In the genomic region with DNA sequence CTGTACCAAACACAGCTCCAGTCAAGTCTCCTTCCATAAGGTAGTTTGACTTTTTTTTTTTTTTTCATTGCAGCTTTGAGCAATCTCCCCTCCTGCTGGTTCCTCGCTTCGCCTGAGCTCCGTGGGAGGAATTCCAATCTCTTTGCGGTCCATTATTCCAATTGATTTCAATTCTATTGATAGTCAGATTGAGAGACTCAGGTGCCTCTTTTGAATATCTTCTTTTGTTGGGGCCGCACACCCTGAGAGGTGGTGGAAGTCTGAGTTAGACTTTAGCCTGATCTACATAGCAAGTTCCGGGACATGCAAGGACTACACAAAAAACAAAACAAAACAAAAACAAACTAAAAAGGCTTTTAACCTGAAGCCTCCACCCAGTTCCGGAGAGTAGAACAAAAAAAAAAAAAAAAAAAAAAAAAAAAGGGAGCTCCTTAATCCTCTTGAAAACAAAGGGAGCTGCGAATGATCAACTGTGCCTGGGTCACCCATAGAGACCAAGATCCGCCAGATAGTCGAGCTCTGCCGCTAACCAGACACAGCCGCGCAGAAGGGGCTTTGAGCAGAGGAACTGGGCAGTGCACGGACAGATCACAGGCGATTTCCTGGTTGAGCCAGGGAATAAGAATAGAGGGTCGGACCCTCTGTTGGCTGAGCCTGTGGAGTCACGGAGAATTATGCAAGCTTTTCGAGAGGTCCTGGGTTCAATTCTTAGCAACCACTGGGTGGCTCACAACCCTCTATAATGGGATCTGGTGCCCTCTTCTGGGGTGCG, we compare ENCODE assay signal across 11 mouse cellular contexts. TPM values are rescaled to one million over a fixed set of nuclear protein-coding genes. Genes with fewer than 3 reads are reported as not detected.
DNase-seq lines count a peak whose midpoint lies in the region; ATAC-seq and TF ChIP-seq lines count a peak whose summit lies in the region.
"Had no signal": no experiment of that assay in that cellular context is flagged by ENCODE, and none has a peak within 500 bp of the region (broad histone marks: within the 10 kb centered on the region; RNA-seq: fewer than 3 reads in every experiment).

No protein-coding gene starts in this region.

- no peaks in the 10 kb centered on the region for H3K36me3 ChIP-seq in lung, postnatal 0 days (ENCODE audit: insufficient read depth, low read length)
- H3K36me3 ChIP-seq in embryonic facial prominence, embryonic 11.5 days (replicated peaks; ENCODE audit: control insufficient read depth, insufficient read depth, low read depth, low read length), result no peaks in the 10 kb centered on the region; the same call in 1 of the 2 replicates
- H3K36me3 ChIP-seq in hindbrain, embryonic 16.5 days (ENCODE audit: control insufficient read depth, insufficient read depth, low read length), result no peaks in the 10 kb centered on the region

- H3K4me3 ChIP-seq in lung, postnatal 0 days (ENCODE audit: low read depth, low read length), result no peak overlapping the region; the same call in 1 of the 2 replicates
- H3K4me3 ChIP-seq in embryonic facial prominence, embryonic 11.5 days (ENCODE audit: low read depth, low read length), result no peak overlapping the region
- peak overlapping the region; percentile 18; the same call in 1 of the 2 replicates for H3K4me3 ChIP-seq in hindbrain, embryonic 16.5 days (ENCODE audit: low read length)

- TF ChIP-seq EP300 in lung, postnatal 0 days (IDR thresholded peaks at IDR 0.05), result no peak

- H3K4me2 ChIP-seq in lung, postnatal 0 days (replicated peaks; ENCODE audit: low read depth, low read length), result peak overlapping the region; percentile 32; the same call in 1 of the 2 replicates
- no peak overlapping the region for H3K4me2 ChIP-seq in embryonic facial prominence, embryonic 11.5 days (ENCODE audit: low read depth, low read length)
- peak overlapping the region; percentile 42 for H3K4me2 ChIP-seq in hindbrain, embryonic 16.5 days (ENCODE audit: low read length)

- no peaks in the 10 kb centered on the region for H3K9me3 ChIP-seq in lung, postnatal 0 days (ENCODE audit: low read length)
- no peaks in the 10 kb centered on the region for H3K9me3 ChIP-seq in embryonic facial prominence, embryonic 11.5 days (replicated peaks; ENCODE audit: control insufficient read depth, low read length)
- H3K9me3 ChIP-seq in hindbrain, embryonic 16.5 days (ENCODE audit: control insufficient read depth, low read length), result no peaks in the 10 kb centered on the region

- TF ChIP-seq CTCF in lung, postnatal 0 days (IDR thresholded peaks at IDR 0.05), result no peak; the same call in 1 of the 2 replicates

- H3K27me3 ChIP-seq in lung, postnatal 0 days (replicated peaks; ENCODE audit: insufficient read depth, low read length), result no peaks in the 10 kb centered on the region
- no peaks in the 10 kb centered on the region for H3K27me3 ChIP-seq in embryonic facial prominence, embryonic 11.5 days (ENCODE audit: control insufficient read depth, insufficient read depth, low read length)
- H3K27me3 ChIP-seq in hindbrain, embryonic 16.5 days (replicated peaks; ENCODE audit: control insufficient read depth, insufficient read depth, low read length), result no peaks in the 10 kb centered on the region

- H3K4me1 ChIP-seq in lung, postnatal 0 days (ENCODE audit: insufficient read depth, low read depth, low read length), result no peaks in the 10 kb centered on the region
- H3K4me1 ChIP-seq in embryonic facial prominence, embryonic 11.5 days (ENCODE audit: control insufficient read depth, insufficient read depth, low read length), result no peaks in the 10 kb centered on the region
- H3K4me1 ChIP-seq in hindbrain, embryonic 16.5 days (ENCODE audit: control insufficient read depth, insufficient read depth, low read depth, low read length), result no peaks in the 10 kb centered on the region

- DNase-seq in lung, postnatal 0 days (ENCODE audit: low spot score), result no peak
- no peak for DNase-seq in lung, postnatal 25 days (ENCODE audit: low spot score)
- DNase-seq in embryonic facial prominence, embryonic 11.5 days (ENCODE audit: low spot score), result peak; percentile 13
- peak; percentile 31 for DNase-seq in retina, postnatal 1 day
- DNase-seq in spleen, adult 12 weeks (ENCODE audit: low spot score), result no peak
- no peak for DNase-seq in cerebellum, adult 11 months
- no peak for DNase-seq in cerebellum, postnatal 4 days (ENCODE audit: low spot score in 2 of 2)
- DNase-seq: adrenal gland, adult 2 months; kidney, postnatal 10 days; lung, postnatal 4 days had no signal

- H3K9ac ChIP-seq in lung, postnatal 0 days (replicated peaks; ENCODE audit: low read depth), result no peak overlapping the region
- H3K9ac ChIP-seq in embryonic facial prominence, embryonic 11.5 days (replicated peaks; ENCODE audit: low read length), result no peak overlapping the region
- H3K9ac ChIP-seq in hindbrain, embryonic 16.5 days (ENCODE audit: low read depth, low read length), result no peak overlapping the region

- WGBS in lung, postnatal 0 days, result 14% methylated on average over 19 of the region's 19 CpGs
- 7% methylated on average over 19 of the region's 19 CpGs for WGBS in embryonic facial prominence, embryonic 11.5 days
- WGBS in hindbrain, embryonic 16.5 days, result 7% methylated on average over 19 of the region's 19 CpGs

- no peak for ATAC-seq in lung, postnatal 0 days
- ATAC-seq in embryonic facial prominence, embryonic 11.5 days (replicated peaks; ENCODE audit: insufficient number of reproducible peaks, low FRiP score, low TSS enrichment, low read depth), result no peak
- ATAC-seq in hindbrain, embryonic 16.5 days, result no peak

- H3K27ac ChIP-seq in lung, postnatal 0 days (ENCODE audit: low read length), result no peak overlapping the region
- no peak overlapping the region for H3K27ac ChIP-seq in embryonic facial prominence, embryonic 11.5 days (replicated peaks; ENCODE audit: low read depth, low read length)
- no peak overlapping the region for H3K27ac ChIP-seq in hindbrain, embryonic 16.5 days (ENCODE audit: low read depth, low read length)

RNA-seq across cellular contexts. Expression of a gene that starts 25.7 kb away (rescaled TPM):
- polyA plus RNA-seq in lung, postnatal 0 days (2015; fragmentation: Nextera tagmentation; extraction: Ambion mirVana), result 125 and 127 TPM in 2 replicates
- polyA plus RNA-seq in embryonic facial prominence, embryonic 11.5 days (2014; fragmentation: Nextera tagmentation; extraction: Ambion mirVana), result 55.7 and 59.7 TPM in 2 replicates
- 237 and 243 TPM in 2 replicates for polyA plus RNA-seq in hindbrain, embryonic 16.5 days (2015; fragmentation: Nextera tagmentation; extraction: Ambion mirVana)

Comparison
In these comparisons a context has a peak if more than half of its experiments do, and no peak if none do; other contexts are left out.
1. DNase-seq: peak in embryonic facial prominence, embryonic 11.5 days (single experiment) and retina, postnatal 1 day (single experiment); none in lung, postnatal 0 days (single experiment), lung, postnatal 25 days (single experiment), spleen, adult 12 weeks (single experiment), cerebellum, adult 11 months (single experiment) and cerebellum, postnatal 4 days (0 of 2).